Mouse (Mus musculus): ENCODE results near the gene 0610010F05Rik.
A peak's percentile ranks its signal among the peaks of the same experiment; 100 is the strongest.

0610010F05Rik gene

DNA sequence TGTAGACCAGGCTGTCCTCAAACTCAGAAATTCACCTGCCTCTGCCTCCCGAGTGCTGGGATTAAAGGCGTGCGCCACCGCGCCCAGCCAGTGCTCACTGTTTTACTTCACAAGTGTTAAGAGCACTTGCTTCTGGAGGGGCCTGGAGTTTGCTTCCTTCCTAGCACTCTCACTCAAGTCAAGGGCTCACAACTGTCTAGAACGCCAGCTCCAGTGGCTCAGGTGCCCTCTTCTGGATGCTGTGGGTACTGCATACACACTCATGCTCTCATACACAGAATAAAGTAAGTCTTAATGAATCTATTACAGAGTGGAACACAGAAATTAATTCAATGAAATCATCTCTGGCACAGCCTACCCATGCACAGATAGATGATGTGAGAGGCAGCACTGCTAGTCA, 67.7 kb downstream of the 0610010F05Rik start:
- peak; percentile 73 to 85 for DNase-seq

DNA sequence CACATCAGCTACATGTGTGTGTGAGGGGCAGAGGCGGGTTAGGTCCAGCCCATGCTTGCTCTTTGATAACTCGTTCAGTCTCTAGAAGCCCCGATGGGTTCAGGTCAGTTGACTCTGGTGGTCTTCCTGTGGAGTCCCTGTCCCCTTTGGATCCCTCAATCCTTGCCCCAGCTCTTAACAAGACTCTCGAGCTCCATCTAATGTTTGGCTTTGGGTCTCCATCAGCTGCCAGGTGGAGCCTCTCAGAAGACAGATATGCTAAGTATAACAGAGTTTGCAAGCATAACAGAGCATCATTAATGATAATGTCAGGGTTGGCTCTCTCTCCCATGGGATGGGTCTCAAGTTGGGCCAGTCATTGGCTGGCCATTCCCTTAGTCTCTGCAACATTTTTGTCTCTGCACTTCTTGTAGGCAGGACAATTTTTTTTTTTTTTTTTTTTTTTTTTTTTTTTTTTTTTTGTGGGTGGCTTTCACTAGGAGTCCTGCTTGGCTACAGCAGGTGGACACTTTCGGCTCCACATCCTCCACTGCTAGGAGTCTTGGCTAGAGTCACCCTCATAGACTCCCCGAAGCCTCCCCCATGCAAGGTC, 76.3 kb downstream of the 0610010F05Rik start:
- DNase-seq, result no peak

DNA sequence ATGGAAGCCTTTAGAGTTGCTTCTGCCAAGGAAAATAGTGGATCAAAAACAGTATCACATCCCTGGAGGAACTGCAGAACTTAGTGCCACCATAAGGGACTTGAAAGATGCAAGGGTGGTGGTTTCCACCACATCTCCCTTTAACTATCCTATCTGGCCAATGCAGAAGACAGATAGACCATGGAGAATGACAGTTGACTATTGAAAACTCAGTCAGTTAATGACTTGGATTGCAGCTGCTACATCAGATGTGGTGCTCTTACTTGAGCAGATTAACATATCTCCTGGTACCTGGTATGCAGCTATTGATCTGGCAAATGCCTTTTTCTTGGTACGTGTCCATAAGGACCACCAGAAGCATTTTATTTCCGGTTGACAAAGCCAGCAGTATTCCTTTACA, 96.0 kb downstream of the 0610010F05Rik start:
- no peak for DNase-seq

GRCm38 (mm10) chr11:23520473-23521205, 112.8 kb downstream of the 0610010F05Rik start, which contains the start of gene 1700093K21Rik:
1700093K21Rik (minus strand) TSS chr11:23521155.
- no peak for DNase-seq

- no peak for DNase-seq
Observed at GRCm38 (mm10) chr11:23518981-23519380, 114.5 kb downstream of the 0610010F05Rik start.

- DNase-seq, result no peak
Observed at GRCm38 (mm10) chr11:23515315-23515714, 118.1 kb downstream of the 0610010F05Rik start.
